In genomic region chr10:77089336-77089735, GRCm38 (mm10) we compare ENCODE assay signal across 8 mouse cellular contexts. TPM values are rescaled to one million over a fixed set of nuclear protein-coding genes. Genes with fewer than 3 reads are reported as not detected.
DNase-seq lines count a peak whose midpoint lies in the region; ATAC-seq and TF ChIP-seq lines count a peak whose summit lies in the region.

No protein-coding gene starts in this region.

- no peak; a peak in 1 of 4 replicates for TF ChIP-seq POLR2A in MEL (IDR thresholded peaks at IDR 0.05; ENCODE audit: control insufficient read depth in 1 of 2, insufficient read depth in 1 of 2, low read depth in 1 of 2, low read length in 2 of 2, poor library complexity in 1 of 2)

- no peaks in the 10 kb centered on the region for H3K79me2 ChIP-seq in MEL (ENCODE audit: control insufficient read depth, insufficient read depth, low read length, poor library complexity)

- H3K36me3 ChIP-seq in MEL (ENCODE audit: control insufficient read depth in 1 of 2, insufficient read depth in 2 of 2, low read length in 2 of 2), result peaks cover 0 to 2% of the 10 kb centered on the region in 2 experiments; a peak in 1 of 4 replicates
- H3K36me3 ChIP-seq in heart, embryonic 12.5 days, result peaks cover 67% of the 10 kb centered on the region
- peaks cover 26% of the 10 kb centered on the region for H3K36me3 ChIP-seq in liver, embryonic 15.5 days (replicated peaks)
- H3K36me3 ChIP-seq in stomach, embryonic 15.5 days, result no peaks in the 10 kb centered on the region

- H3K4me3 ChIP-seq in MEL (ENCODE audit: control insufficient read depth in 1 of 2, insufficient read depth in 1 of 2, low read depth in 2 of 2, low read length in 2 of 2), result peak overlapping the region; percentile 41 to 72
- 0 out of 2 replicates have a peak overlapping the region, but pooled peaks have one; percentile 2 for H3K4me3 ChIP-seq in heart, embryonic 12.5 days
- no peak overlapping the region for H3K4me3 ChIP-seq in liver, embryonic 15.5 days (replicated peaks)
- H3K4me3 ChIP-seq in stomach, embryonic 15.5 days (replicated peaks), result no peak overlapping the region

- no peak for TF ChIP-seq EP300 in MEL (IDR thresholded peaks at IDR 0.05; ENCODE audit: low read depth in 1 of 2, low read length in 2 of 2)

- no peaks in the 10 kb centered on the region for H3K27me3 ChIP-seq in MEL (ENCODE audit: control insufficient read depth in 1 of 2, insufficient read depth in 2 of 2, low read length in 2 of 2)
- no peaks in the 10 kb centered on the region for H3K27me3 ChIP-seq in heart, embryonic 12.5 days (replicated peaks)
- no peaks in the 10 kb centered on the region for H3K27me3 ChIP-seq in liver, embryonic 15.5 days
- H3K27me3 ChIP-seq in stomach, embryonic 15.5 days (replicated peaks), result no peaks in the 10 kb centered on the region

- no peak for ATAC-seq in heart, embryonic 12.5 days (ENCODE audit: insufficient number of reproducible peaks, low FRiP score)
- ATAC-seq in liver, embryonic 15.5 days (ENCODE audit: insufficient read depth), result no peak
- peak; percentile 48; the same call in 1 of the 2 replicates for ATAC-seq in stomach, embryonic 15.5 days (ENCODE audit: insufficient read depth, low FRiP score, low read depth)

- peaks cover 0 to 4% of the 10 kb centered on the region in 2 experiments; a peak in 1 of 4 replicates for H3K4me1 ChIP-seq in MEL (ENCODE audit: control insufficient read depth in 1 of 2, insufficient read depth in 2 of 2, low read length in 2 of 2)
- H3K4me1 ChIP-seq in heart, embryonic 12.5 days (replicated peaks), result peaks cover 27% of the 10 kb centered on the region
- H3K4me1 ChIP-seq in liver, embryonic 15.5 days (replicated peaks), result peaks cover 24% of the 10 kb centered on the region
- peaks cover 11% of the 10 kb centered on the region; the same call in 1 of the 2 replicates for H3K4me1 ChIP-seq in stomach, embryonic 15.5 days

- peak overlapping the region; percentile 42 for H3K4me2 ChIP-seq in heart, embryonic 12.5 days
- no peak overlapping the region for H3K4me2 ChIP-seq in liver, embryonic 15.5 days
- peak overlapping the region; percentile 43 for H3K4me2 ChIP-seq in stomach, embryonic 15.5 days

- TF ChIP-seq CTCF in MEL (IDR thresholded peaks at IDR 0.05 in 2 of 3, conservative IDR thresholded peaks at IDR 0.05 in 1 of 3; ENCODE audit: control insufficient read depth in 1 of 3, insufficient read depth in 1 of 3, low read depth in 2 of 3, low read length in 3 of 3, poor library complexity in 1 of 3, severe bottlenecking in 1 of 3), result no peak

- DNase-seq in MEL (ENCODE audit: low read depth, low spot score), result peak; percentile 71
- peak; percentile 37 to 49 for DNase-seq in adrenal gland, adult 18-20 months (ENCODE audit: low spot score in 2 of 2)
- no peak for DNase-seq in spleen, postnatal 36 days (ENCODE audit: low spot score in 2 of 2)
- DNase-seq in left cerebral cortex, adult 11 months (ENCODE audit: low spot score), result no peak
- no peak for DNase-seq in left cerebral cortex, adult 8-10 months (ENCODE audit: low spot score in 2 of 2)

- H3K9me3 ChIP-seq in MEL (replicated peaks; ENCODE audit: insufficient read depth, low read length), result no peaks in the 10 kb centered on the region
- H3K9me3 ChIP-seq in heart, embryonic 12.5 days (replicated peaks), result peaks cover 9% of the 10 kb centered on the region
- no peaks in the 10 kb centered on the region for H3K9me3 ChIP-seq in liver, embryonic 15.5 days (replicated peaks)
- H3K9me3 ChIP-seq in stomach, embryonic 15.5 days, result peaks cover 6% of the 10 kb centered on the region; the same call in 1 of the 2 replicates

- H3K9ac ChIP-seq in MEL (ENCODE audit: control insufficient read depth, low read depth, low read length, poor library complexity, severe bottlenecking), result peak overlapping the region; percentile 57
- no peak overlapping the region for H3K9ac ChIP-seq in heart, embryonic 12.5 days
- no peak overlapping the region for H3K9ac ChIP-seq in liver, embryonic 15.5 days
- H3K9ac ChIP-seq in stomach, embryonic 15.5 days, result no peak overlapping the region

- no peak for TF ChIP-seq RAD21 in MEL (IDR thresholded peaks at IDR 0.05; ENCODE audit: low read depth, low read length)

- peak overlapping the region; percentile 18 for H3K27ac ChIP-seq in MEL (ENCODE audit: control insufficient read depth, low read depth, low read length)
- peak overlapping the region; percentile 62 for H3K27ac ChIP-seq in heart, embryonic 12.5 days (ENCODE audit: poor library complexity, severe bottlenecking)
- H3K27ac ChIP-seq in liver, embryonic 15.5 days (replicated peaks), result 0 out of 2 replicates have a peak overlapping the region, but pooled peaks have one; percentile 9
- peak overlapping the region; percentile 63; the same call in 1 of the 2 replicates for H3K27ac ChIP-seq in stomach, embryonic 15.5 days

- WGBS in heart, embryonic 12.5 days, result 37% methylated on average over 8 of the region's 8 CpGs
- WGBS in liver, embryonic 15.5 days (ENCODE audit: insufficient replicate concordance), result 59% methylated on average over 8 of the region's 8 CpGs
- WGBS in stomach, embryonic 15.5 days, result 49% methylated on average over 8 of the region's 8 CpGs

TF ChIP-seq in MEL, 35 proteins besides CTCF, POLR2A, EP300 and RAD21:
- TF ChIP-seq RCOR1 (IDR thresholded peaks at IDR 0.05; ENCODE audit: low read depth, low read length) (no peak), ETS1 (IDR thresholded peaks at IDR 0.05; ENCODE audit: low read depth, low read length) (0 out of 2 replicates have a peak, but pooled peaks have one; percentile 12), GATA1 (IDR thresholded peaks at IDR 0.05; ENCODE audit: low read depth, low read length) (0 out of 2 replicates have a peak, but pooled peaks have one; percentile 26), SIN3A (IDR thresholded peaks at IDR 0.05; ENCODE audit: low read length) (peak; percentile 73), MAFK (IDR thresholded peaks at IDR 0.05; ENCODE audit: borderline replicate concordance, low read depth, low read length) (no peak), ZC3H11A (IDR thresholded peaks at IDR 0.05; ENCODE audit: low read depth, low read length) (no peak), SMC3 (IDR thresholded peaks at IDR 0.05; ENCODE audit: low read depth, low read length) (no peak), MXI1 (IDR thresholded peaks at IDR 0.05; ENCODE audit: low read depth, low read length) (peak; percentile 37; the same call in 1 of the 2 replicates), MYC (IDR thresholded peaks at IDR 0.05; ENCODE audit: low read depth, low read length) (0 out of 2 replicates have a peak, but pooled peaks have one; percentile 27), HCFC1 (IDR thresholded peaks at IDR 0.05; ENCODE audit: low read depth, low read length) (peak; percentile 10; the same call in 1 of the 2 replicates), POLR2AphosphoS5 (IDR thresholded peaks at IDR 0.05; ENCODE audit: borderline replicate concordance, low read depth, low read length) (no peak), ZNF384 (IDR thresholded peaks at IDR 0.05; ENCODE audit: low read depth, low read length) (no peak), GABPA (IDR thresholded peaks at IDR 0.05; ENCODE audit: low read depth, low read length) (no peak), NELFE (IDR thresholded peaks at IDR 0.05; ENCODE audit: low read depth, low read length) (peak; percentile 46; the same call in 1 of the 2 replicates)

RNA-seq across cellular contexts. Expression of gene Slc19a1, which starts 57.3 kb away (rescaled TPM):
- total RNA-seq in MEL (2012; rRNA removed), result 57.7 and 65.3 TPM in 2 replicates
- 10 to 100 TPM in 1 of 2 experiments, not detected in 1; 86.4 TPM for polyA plus RNA-seq in MEL (2012; ENCODE audit: insufficient read depth in 1 of 2, insufficient read length in 2 of 2, low read depth in 1 of 2, low replicate concordance in 2 of 2, missing spikeins in 1 of 2)
- 10 to 100 TPM; 17.6 to 26.6 TPM for total RNA-seq in adrenal gland, adult 18-20 months (2021)
- polyA plus RNA-seq in heart, embryonic 12.5 days (2016; fragmentation: Nextera tagmentation; extraction: Ambion mirVana), result 12.9 and 15.4 TPM in 2 replicates
- 14.0 and 16.4 TPM in 2 replicates for polyA plus RNA-seq in liver, embryonic 15.5 days (2015; fragmentation: Nextera tagmentation; extraction: Ambion mirVana)
- polyA plus RNA-seq in stomach, embryonic 15.5 days (2015; fragmentation: Nextera tagmentation; extraction: Ambion mirVana), result 33.9 and 34.3 TPM in 2 replicates
- total RNA-seq in left cerebral cortex, adult 8-10 months (2022), result 10 to 100 TPM; 20.0 to 24.7 (median 22.1) TPM

Comparison
In these comparisons a context has a peak if more than half of its experiments do, and no peak if none do; other contexts are left out.
1. DNase-seq: peak in MEL (single experiment) and adrenal gland, adult 18-20 months (2 of 2); none in spleen, postnatal 36 days (0 of 2), left cerebral cortex, adult 11 months (single experiment) and left cerebral cortex, adult 8-10 months (0 of 2).
2. H3K27ac ChIP-seq: peak in every context shown above with its lines; median percentile 63 in stomach, embryonic 15.5 days; 62 in heart, embryonic 12.5 days; 18 in MEL; 9 in liver, embryonic 15.5 days.
3. H3K4me3 ChIP-seq: peak in MEL (2 of 2) and heart, embryonic 12.5 days (single experiment); none in liver, embryonic 15.5 days (single experiment) and stomach, embryonic 15.5 days (single experiment).